Mouse (Mus musculus): Measurements from ENCODE around the gene Slc9b1.

DNA sequence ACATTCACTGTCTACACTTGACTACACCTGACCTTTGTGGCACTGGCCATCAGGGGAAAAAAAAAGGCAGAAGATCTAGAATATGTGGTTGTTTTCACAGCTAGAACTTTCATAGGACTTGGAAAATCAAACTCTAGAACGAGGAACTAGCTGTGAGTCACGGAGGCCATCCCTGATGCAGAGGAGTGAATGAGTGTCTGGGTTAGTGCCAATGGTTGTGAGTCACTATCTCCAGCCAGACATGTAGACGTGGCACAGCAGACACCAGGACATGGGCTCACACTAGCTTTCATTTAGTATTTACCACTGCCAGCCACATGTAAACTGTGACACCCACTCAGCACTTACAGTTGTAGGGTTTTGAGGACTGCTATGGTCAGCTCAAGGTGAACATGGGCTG lies 49.3 kb upstream of the Slc9b1 start:
- TF ChIP-seq ZKSCAN1 (IDR thresholded peaks at IDR 0.05; ENCODE audit: low read depth, low read length) (no peak), GATA1 (IDR thresholded peaks at IDR 0.05; ENCODE audit: low read depth, low read length) (no peak), EP300 (IDR thresholded peaks at IDR 0.05; ENCODE audit: low read depth in 1 of 2, low read length in 2 of 2) (peak; percentile 22 to 67; a peak in 2 of 4 replicates)
